In the genomic region with DNA sequence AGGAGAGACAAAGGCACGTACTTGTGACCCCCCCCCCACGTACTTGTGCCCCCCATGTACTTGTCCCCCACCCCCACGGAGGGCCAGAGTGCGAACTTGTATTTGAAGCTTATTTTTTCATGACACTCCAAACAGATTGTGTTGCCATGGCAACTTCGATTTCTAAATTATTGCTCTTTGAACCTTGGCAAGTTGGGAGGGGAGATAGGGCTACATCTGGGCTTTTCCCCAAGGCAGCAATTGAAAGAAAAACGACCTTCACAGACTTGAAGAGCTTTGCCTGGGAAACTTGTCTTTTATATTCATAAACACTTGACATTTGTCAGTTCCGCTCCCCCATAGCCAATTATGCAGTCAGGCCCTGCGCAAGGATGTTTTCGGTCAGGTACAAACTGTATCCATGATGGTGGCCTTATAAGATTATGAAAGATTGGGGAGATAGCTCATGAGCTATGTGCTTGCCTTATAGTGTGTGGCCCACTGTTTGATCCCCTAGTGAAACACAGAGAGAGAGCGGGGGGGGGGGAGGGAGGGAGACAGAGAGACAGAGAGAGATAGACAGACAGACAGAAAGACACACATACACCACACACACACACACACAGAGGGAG, we compare ENCODE assay signal across 12 mouse cellular contexts. TPM values are rescaled to one million over a fixed set of nuclear protein-coding genes. Genes with fewer than 3 reads are reported as not detected.
A peak's percentile ranks its signal among the peaks of the same experiment; 100 is the strongest.
DNase-seq lines count a peak whose midpoint lies in the region; ATAC-seq lines count a peak whose summit lies in the region.
"Had no signal": no experiment of that assay in that cellular context is flagged by ENCODE, and none has a peak within 500 bp of the region (broad histone marks: within the 10 kb centered on the region; RNA-seq: fewer than 3 reads in every experiment).

No protein-coding gene starts in this region.

- H3K4me1 ChIP-seq in forebrain, embryonic 12.5 days: peaks cover 14% of the 10 kb centered on the region
- H3K4me1 ChIP-seq in forebrain, embryonic 13.5 days: peaks cover 9% of the 10 kb centered on the region
- peaks cover 13% of the 10 kb centered on the region for H3K4me1 ChIP-seq in neural tube, embryonic 12.5 days

- H3K27ac ChIP-seq in forebrain, embryonic 12.5 days: no peak overlapping the region
- H3K27ac ChIP-seq in forebrain, embryonic 13.5 days: no peak overlapping the region
- no peak overlapping the region for H3K27ac ChIP-seq in neural tube, embryonic 12.5 days

- 52% methylated on average over 9 of the region's 10 CpGs for WGBS in forebrain, embryonic 12.5 days
- WGBS in forebrain, embryonic 13.5 days: 42% methylated on average over 9 of the region's 10 CpGs
- WGBS in neural tube, embryonic 12.5 days: 32% methylated on average over 9 of the region's 10 CpGs

- no peak for DNase-seq in neural tube, embryonic 10.5 days (ENCODE audit: extremely low spot score, low spot score)
- peak; percentile 65 for DNase-seq in mesoderm, embryonic 11.5 days (ENCODE audit: low read depth, low spot score)
- no peak for DNase-seq in layer of hippocampus, postnatal 10 days (ENCODE audit: low spot score in 2 of 2)
- DNase-seq in right cerebral cortex, postnatal 4 days: no peak
- DNase-seq in heart, adult 8-10 months (ENCODE audit: low spot score): no peak
- DNase-seq: adrenal gland, postnatal 14 days; cerebellum, adult 11 months; kidney, adult 9 months; layer of hippocampus, postnatal 36 days had no signal

- H3K9ac ChIP-seq in forebrain, embryonic 12.5 days: no peak overlapping the region
- H3K9ac ChIP-seq in forebrain, embryonic 13.5 days: no peak overlapping the region
- H3K9ac ChIP-seq in neural tube, embryonic 12.5 days: no peak overlapping the region

- H3K4me3 ChIP-seq in forebrain, embryonic 12.5 days (replicated peaks): no peak overlapping the region
- no peak overlapping the region for H3K4me3 ChIP-seq in forebrain, embryonic 13.5 days
- no peak overlapping the region for H3K4me3 ChIP-seq in neural tube, embryonic 12.5 days

- no peaks in the 10 kb centered on the region for H3K27me3 ChIP-seq in forebrain, embryonic 12.5 days
- H3K27me3 ChIP-seq in forebrain, embryonic 13.5 days: no peaks in the 10 kb centered on the region
- H3K27me3 ChIP-seq in neural tube, embryonic 12.5 days (replicated peaks): no peaks in the 10 kb centered on the region

- H3K36me3 ChIP-seq in forebrain, embryonic 12.5 days (replicated peaks): no peaks in the 10 kb centered on the region
- H3K36me3 ChIP-seq in forebrain, embryonic 13.5 days (ENCODE audit: poor library complexity, severe bottlenecking): no peaks in the 10 kb centered on the region
- H3K36me3 ChIP-seq in neural tube, embryonic 12.5 days: no peaks in the 10 kb centered on the region

- ATAC-seq in forebrain, embryonic 12.5 days (ENCODE audit: low FRiP score): 0 out of 2 replicates have a peak, but pooled peaks have one; percentile 27
- ATAC-seq in forebrain, embryonic 13.5 days: no peak
- ATAC-seq in neural tube, embryonic 12.5 days (ENCODE audit: low FRiP score, low read depth): peak; percentile 34; the same call in 1 of the 2 replicates

- H3K4me2 ChIP-seq in forebrain, embryonic 12.5 days: no peak overlapping the region
- H3K4me2 ChIP-seq in forebrain, embryonic 13.5 days: no peak overlapping the region
- no peak overlapping the region for H3K4me2 ChIP-seq in neural tube, embryonic 12.5 days (replicated peaks)

- no peaks in the 10 kb centered on the region for H3K9me3 ChIP-seq in forebrain, embryonic 12.5 days
- no peaks in the 10 kb centered on the region for H3K9me3 ChIP-seq in forebrain, embryonic 13.5 days (replicated peaks)
- H3K9me3 ChIP-seq in neural tube, embryonic 12.5 days: no peaks in the 10 kb centered on the region

RNA-seq across cellular contexts. Expression of a gene that starts 16.4 kb away (rescaled TPM):
- polyA plus RNA-seq in forebrain, embryonic 12.5 days (2016; fragmentation: Nextera tagmentation; extraction: Ambion mirVana): 1.1 and 2.9 TPM in 2 replicates
- 1.2 and 1.6 TPM in 2 replicates for polyA plus RNA-seq in forebrain, embryonic 13.5 days (2015; fragmentation: Nextera tagmentation; extraction: Ambion mirVana)
- 1.5 and 1.9 TPM in 2 replicates for polyA plus RNA-seq in neural tube, embryonic 12.5 days (2016; fragmentation: Nextera tagmentation; extraction: Ambion mirVana)
- total RNA-seq in layer of hippocampus, postnatal 10 days (2021): 1 to 10 TPM in 1 of 2 experiments, under 1 TPM in 1; 0.87 to 1.4 TPM
- 10 to 100 TPM; 27.6 to 32.7 (median 31.9) TPM for total RNA-seq in heart, adult 8-10 months (2022)
